Mouse (Mus musculus) ES-E14 (cell line): ENCODE results near the gene Irf9. TPM values are rescaled to one million over a fixed set of nuclear protein-coding genes. Genes with fewer than 3 reads are reported as not detected.

ENCODE experiments used
- DNase-seq: peaks from one replicate; pipeline ENCODE4 v3.0.0-alpha.2; 2013; ENCODE audit warnings: low read depth, low spot score
- H3K27ac ChIP-seq: 2 replicates; pipeline ENCODE4 v1.5.1; 2012; ENCODE audit warnings: low read depth, mild to moderate bottlenecking, low read length, moderate library complexity, mixed read lengths; ENCODE audit not compliant: poor library complexity, insufficient read depth, severe bottlenecking
- H3K36me3 ChIP-seq: 2 replicates; pipeline ENCODE4 v1.6.1; 2012; ENCODE audit warnings: mild to moderate bottlenecking, low read length, moderate library complexity, mixed read lengths; ENCODE audit not compliant: control insufficient read depth, poor library complexity, insufficient read depth, severe bottlenecking
- H3K4me1 ChIP-seq, 2 experiments: fragments of 150-350 bp in 1 of 2; sonication (generic) in 1 of 2; 2 replicates each; pipeline ENCODE4 v1.6.1; 2012; ENCODE audit warnings: low read length in 2 of 2, mild to moderate bottlenecking in 1 of 2, mixed read lengths in 1 of 2; ENCODE audit not compliant: control insufficient read depth in 2 of 2, insufficient read depth in 2 of 2, poor library complexity in 1 of 2
- H3K4me3 ChIP-seq, 2 experiments: fragments of 150-350 bp in 1 of 2; sonication (generic) in 1 of 2; 2 replicates each; pipeline ENCODE4 v1.5.1; 2012; ENCODE audit warnings: low read length in 2 of 2, low read depth in 1 of 2, mild to moderate bottlenecking in 1 of 2, mixed read lengths in 1 of 2; ENCODE audit not compliant: insufficient read depth in 1 of 2, poor library complexity in 1 of 2, severe bottlenecking in 1 of 2
- H3K9ac ChIP-seq: 2 replicates; pipeline ENCODE4 v1.6.1; 2012; ENCODE audit warnings: low read depth, mild to moderate bottlenecking, low read length, mixed read lengths; ENCODE audit not compliant: poor library complexity, insufficient read depth, severe bottlenecking
- H3K9me3 ChIP-seq: fragments of 150-350 bp; sonication (generic); 2 replicates; pipeline ENCODE4 v1.6.1; 2012; ENCODE audit warnings: low read depth, mild to moderate bottlenecking, low read length; ENCODE audit not compliant: control insufficient read depth, insufficient read depth
- CHD2 ChIP-seq: IDR thresholded peaks from 2 replicates; pipeline ENCODE4 v1.6.1; 2014; ENCODE audit warnings: mild to moderate bottlenecking, low read depth, low read length, inconsistent platforms
- HCFC1 ChIP-seq: IDR thresholded peaks from 2 replicates; pipeline ENCODE4 v1.6.1; 2012; ENCODE audit warnings: low read length, inconsistent platforms, borderline replicate concordance; ENCODE audit not compliant: insufficient read depth
- MAFK ChIP-seq: IDR thresholded peaks from 2 replicates; pipeline ENCODE4 v1.6.1; 2014; ENCODE audit warnings: mild to moderate bottlenecking, low read depth, low read length, inconsistent platforms; ENCODE audit not compliant: insufficient read depth
- ZC3H11A ChIP-seq: IDR thresholded peaks from 2 replicates; pipeline ENCODE4 v1.6.1; 2012; ENCODE audit warnings: low read depth, mild to moderate bottlenecking, inconsistent platforms, low read length, borderline replicate concordance
- ZNF384 ChIP-seq: IDR thresholded peaks from 2 replicates; pipeline ENCODE4 v1.6.1; 2012; ENCODE audit warnings: low read depth, low read length, inconsistent platforms
- in situ Hi-C, 2 experiments: fragments of 600-800 bp; cut with MboI; formaldehyde crosslinking; loops; one replicate each; pipeline ENCODE4 v1.15.1; 2025; ENCODE audit warnings: low sequenced_read_pairs in 2 of 2, inconsistent platforms in 1 of 2; ENCODE audit not compliant: unreplicated experiment in 2 of 2
- total RNA-seq: library from RNA; depleted of rRNA; stranded (reverse); fragments of 300-350 nt; gene quantifications from 2 replicates; pipeline ENCODE4 v1.2.3, GENCODE M21; 2012

Gene Irf9
- total RNA-seq, 1 experiment: 5.8 TPM

DNA sequence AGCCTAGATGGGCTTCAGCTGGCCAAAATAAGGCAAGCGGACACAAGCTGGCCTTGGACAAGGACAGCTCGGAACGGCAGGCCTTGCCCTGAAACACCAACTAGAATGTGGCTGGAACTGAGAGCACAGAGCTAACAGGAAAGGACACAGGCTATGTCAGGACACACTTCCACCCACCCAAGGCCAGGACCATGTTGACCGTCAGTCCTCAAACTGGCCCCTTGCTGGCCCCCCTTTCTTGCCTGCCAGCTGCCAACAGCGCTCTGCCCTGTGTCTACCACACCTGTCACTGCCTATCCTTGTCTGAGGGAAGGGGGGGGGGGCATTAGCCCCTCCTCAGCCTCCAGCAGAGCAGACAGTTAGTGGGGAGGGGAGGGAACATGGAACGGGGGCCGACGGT lies 28.1 kb upstream of the Irf9 start, which contains the start of gene Fitm1:
Fitm1 (plus strand) TSS at position 316 of the 400 bp plus-strand sequence.
- H3K4me1 ChIP-seq: peaks cover 6 to 12% of the 10 kb centered on the region in 2 experiments; a peak in 2 of 4 replicates
- TF ChIP-seq CHD2 (no peak), HCFC1 (no peak), ZNF384 (no peak), ZC3H11A (no peak), MAFK (no peak)
- peak within 1 kb of the TSS; percentile 7 to 34; a peak in 3 of 4 replicates for H3K4me3 ChIP-seq
- H3K9me3 ChIP-seq: no peaks in the 10 kb centered on the region
- no peak for DNase-seq
- in situ Hi-C loops: no loop called here
- H3K36me3 ChIP-seq: peaks cover 2% of the 10 kb centered on the region; the same call in 1 of the 2 replicates
- peak within 1 kb of the TSS; percentile 4; the same call in 1 of the 2 replicates for H3K9ac ChIP-seq
- H3K27ac ChIP-seq: no peak within 1 kb of the TSS

DNA sequence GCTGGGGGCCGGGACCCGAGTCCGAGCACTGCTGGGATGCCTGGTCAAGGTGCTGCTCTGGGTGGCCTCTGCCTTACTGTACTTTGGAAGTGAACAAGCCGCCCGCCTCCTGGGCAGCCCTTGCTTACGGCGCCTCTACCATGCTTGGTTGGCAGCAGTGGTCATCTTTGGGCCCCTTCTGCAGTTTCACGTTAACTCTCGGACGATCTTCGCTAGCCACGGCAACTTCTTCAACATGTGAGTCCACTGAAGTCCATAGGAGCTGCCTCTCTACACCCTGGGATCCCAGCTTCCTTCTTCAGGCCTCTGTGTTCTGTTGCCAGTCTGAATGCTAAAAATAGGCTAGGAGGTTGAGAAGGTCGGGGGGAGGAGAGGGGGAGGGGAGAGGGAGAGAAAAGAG lies 27.7 kb upstream of the Irf9 start:
- TF ChIP-seq ZC3H11A (no peak), HCFC1 (no peak), MAFK (no peak), CHD2 (no peak), ZNF384 (no peak)
- no peak overlapping the region for H3K27ac ChIP-seq
- in situ Hi-C loops: no loop called here
- no peaks in the 10 kb centered on the region for H3K9me3 ChIP-seq
- H3K4me3 ChIP-seq: peak overlapping the region; percentile 7 to 28; a peak in 2 of 4 replicates
- DNase-seq: no peak
- no peak overlapping the region for H3K9ac ChIP-seq
- peaks cover 6 to 14% of the 10 kb centered on the region in 2 experiments; a peak in 3 of 4 replicates for H3K4me1 ChIP-seq
- H3K36me3 ChIP-seq: peaks cover 6% of the 10 kb centered on the region; the same call in 1 of the 2 replicates

DNA sequence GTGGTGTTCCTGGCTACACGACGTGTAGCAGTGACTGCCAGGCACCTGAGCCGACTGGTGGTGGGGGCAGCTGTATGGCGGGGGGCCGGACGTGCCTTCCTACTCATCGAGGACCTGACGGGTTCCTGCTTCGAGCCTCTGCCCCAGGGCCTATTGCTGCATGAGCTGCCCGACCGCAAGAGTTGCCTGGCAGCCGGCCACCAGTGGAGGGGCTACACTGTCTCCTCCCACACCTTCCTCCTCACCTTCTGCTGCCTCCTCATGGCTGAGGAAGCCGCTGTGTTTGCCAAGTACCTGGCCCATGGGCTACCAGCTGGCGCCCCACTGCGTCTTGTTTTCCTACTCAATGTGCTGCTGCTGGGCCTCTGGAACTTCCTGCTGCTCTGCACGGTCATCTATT lies 27.0 kb upstream of the Irf9 start:
- Histone ChIP-seq H3K4me1 (peaks cover 6 to 17% of the 10 kb centered on the region in 2 experiments; a peak in 3 of 4 replicates), H3K4me3 (peak overlapping the region; percentile 4 to 34; a peak in 3 of 4 replicates), H3K9me3 (no peaks in the 10 kb centered on the region), H3K9ac (peak overlapping the region; percentile 4; the same call in 1 of the 2 replicates), H3K36me3 (peaks cover 9% of the 10 kb centered on the region; the same call in 1 of the 2 replicates), H3K27ac (no peak overlapping the region)
- TF ChIP-seq MAFK (no peak), HCFC1 (no peak), ZNF384 (no peak), CHD2 (no peak), ZC3H11A (no peak)
- in situ Hi-C loops: no loop called here
- no peak for DNase-seq

DNA sequence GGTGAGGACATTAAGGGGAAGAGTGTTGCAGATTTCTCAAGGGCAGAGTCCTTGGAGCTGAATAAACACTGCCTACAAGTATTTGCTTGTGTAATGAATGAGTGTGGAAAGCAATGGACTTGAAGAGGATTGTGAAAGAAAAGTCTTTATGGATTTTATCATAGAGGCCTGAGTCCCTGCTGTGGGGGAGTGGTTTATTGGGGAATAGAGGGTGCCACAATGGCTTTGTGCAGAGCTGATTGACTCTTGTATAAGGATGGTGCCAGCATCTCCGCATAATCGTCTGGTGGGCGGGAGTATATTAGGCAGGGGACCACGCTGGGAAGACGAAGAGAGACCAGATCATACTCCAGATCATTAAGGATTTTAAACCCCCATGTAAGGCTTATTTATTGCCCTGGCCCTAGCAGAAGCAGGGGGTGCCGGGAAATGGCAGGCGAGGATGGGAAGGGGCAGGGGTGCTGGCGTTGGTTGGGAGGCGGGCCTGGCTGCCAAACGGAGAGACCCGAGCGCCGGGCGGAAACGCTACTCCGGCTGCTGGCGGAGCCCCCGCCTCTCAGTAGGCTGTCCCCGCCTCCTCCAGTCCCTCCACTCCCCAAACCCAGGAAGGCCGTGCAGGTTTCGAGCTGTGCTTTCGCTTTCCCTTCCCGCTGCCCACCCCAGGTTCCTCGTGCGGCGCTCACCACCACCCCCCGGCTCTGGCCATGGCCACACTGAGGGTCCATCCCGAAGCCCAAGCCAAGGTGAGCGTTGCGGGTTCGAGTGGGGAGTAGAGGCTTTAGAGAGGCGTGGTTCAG lies 25.3 kb upstream of the Irf9 start, which contains the start of gene Psme1:
Psme1 (plus strand) TSS at position 253 of the 797 bp plus-strand sequence.
- no peaks in the 10 kb centered on the region for H3K9me3 ChIP-seq
- TF ChIP-seq ZC3H11A (no peak), ZNF384 (no peak), CHD2 (no peak), MAFK (no peak), HCFC1 (0 out of 2 replicates have a peak, but pooled peaks have one; percentile 40)
- DNase-seq: peak; percentile 50
- H3K27ac ChIP-seq: 0 out of 2 replicates have a peak within 1 kb of the TSS, but pooled peaks have one; percentile 35
- peak within 1 kb of the TSS; percentile 68 for H3K9ac ChIP-seq
- in situ Hi-C loops: no loop called here
- peak within 1 kb of the TSS; percentile 65 to 81 for H3K4me3 ChIP-seq
- peaks cover 6 to 23% of the 10 kb centered on the region in 2 experiments; a peak in 3 of 4 replicates for H3K4me1 ChIP-seq
- H3K36me3 ChIP-seq: peaks cover 13% of the 10 kb centered on the region; the same call in 1 of the 2 replicates
